Mouse (Mus musculus): Measurements from ENCODE around the gene AC141477.1.

AC141477.1 gene

GRCm38 (mm10) chr10:76392596-76392995 is 47.6 kb downstream of the AC141477.1 start:
- DNase-seq, result no peak

- DNase-seq, result no peak
Observed at GRCm38 (mm10) chr10:76391786-76392185, 48.5 kb downstream of the AC141477.1 start.

- no peak for DNase-seq
Observed at GRCm38 (mm10) chr10:76391166-76391565, 49.1 kb downstream of the AC141477.1 start.

All from right cerebral cortex, postnatal 14 days (tissue).